Comparison of ENCODE assay signal across 1 mouse cellular context in the genomic region with DNA sequence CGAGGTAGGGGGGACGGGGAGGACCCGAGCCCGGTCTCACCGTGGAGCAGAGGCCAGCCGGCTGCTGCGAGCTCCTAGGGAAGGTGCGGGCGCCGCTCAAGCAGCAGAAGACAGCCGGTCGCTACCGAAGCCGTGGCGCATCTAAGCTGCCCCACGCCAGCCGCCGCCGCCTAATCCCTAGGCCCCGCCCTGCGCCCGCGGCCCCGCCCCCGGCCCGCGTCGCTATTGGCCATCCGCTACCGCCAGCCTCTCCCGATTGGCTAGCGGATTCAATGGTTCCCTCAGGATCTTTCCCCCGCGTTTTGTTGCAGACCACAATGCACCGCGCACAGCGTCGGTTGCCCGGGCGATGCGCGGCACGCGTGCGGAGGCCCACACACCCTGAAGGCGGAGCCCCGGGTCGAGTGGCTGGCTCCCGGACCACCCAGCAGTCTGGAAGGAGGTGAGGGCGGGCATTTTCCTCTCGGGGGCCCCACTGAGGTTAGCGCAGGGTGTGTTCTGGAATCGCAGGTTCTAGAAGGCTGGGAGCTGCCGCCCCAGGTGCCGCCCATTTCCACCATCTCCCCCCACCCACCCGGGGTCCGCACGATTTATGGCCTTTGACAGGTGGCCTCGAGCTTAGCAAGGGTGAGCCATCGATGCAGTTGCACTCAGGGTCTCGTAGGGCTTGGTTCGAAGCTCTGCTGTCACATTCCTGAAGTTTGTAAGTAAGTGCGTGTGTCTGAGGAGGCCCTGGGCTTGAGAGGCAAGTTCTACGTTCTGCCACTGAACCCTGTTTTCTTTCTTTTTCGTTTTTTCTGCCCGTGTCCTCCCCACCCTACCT.
TF ChIP-seq lines count a peak whose summit lies in the region.

A gene (minus strand): TSS at position 208 of the 823 bp plus-strand sequence.

TF ChIP-seq in MEL, 35 proteins besides CTCF, POLR2A, EP300 and RAD21 (continued from another document):
- TF ChIP-seq NELFE (IDR thresholded peaks at IDR 0.05; ENCODE audit: low read depth, low read length) (peak; percentile 93), GATA1 (IDR thresholded peaks at IDR 0.05; ENCODE audit: low read depth, low read length) (no peak), BHLHE40 (IDR thresholded peaks at IDR 0.05; ENCODE audit: borderline replicate concordance, low read depth, low read length) (peak; percentile 95), CHD1 (IDR thresholded peaks at IDR 0.05; ENCODE audit: low read depth, low read length) (no peak), UBTF (IDR thresholded peaks at IDR 0.05; ENCODE audit: borderline replicate concordance, insufficient read depth, low read depth, low read length) (no peak), MAFK (IDR thresholded peaks at IDR 0.05; ENCODE audit: borderline replicate concordance, low read depth, low read length) (peak; percentile 100)
